Mouse (Mus musculus): ENCODE results near the gene Rb1. TPM values are rescaled to one million over a fixed set of nuclear protein-coding genes. Genes with fewer than 3 reads are reported as not detected.

Rb1 gene
- polyA plus RNA-seq, 1 experiment from 2014 or later: 18.0 TPM

DNA sequence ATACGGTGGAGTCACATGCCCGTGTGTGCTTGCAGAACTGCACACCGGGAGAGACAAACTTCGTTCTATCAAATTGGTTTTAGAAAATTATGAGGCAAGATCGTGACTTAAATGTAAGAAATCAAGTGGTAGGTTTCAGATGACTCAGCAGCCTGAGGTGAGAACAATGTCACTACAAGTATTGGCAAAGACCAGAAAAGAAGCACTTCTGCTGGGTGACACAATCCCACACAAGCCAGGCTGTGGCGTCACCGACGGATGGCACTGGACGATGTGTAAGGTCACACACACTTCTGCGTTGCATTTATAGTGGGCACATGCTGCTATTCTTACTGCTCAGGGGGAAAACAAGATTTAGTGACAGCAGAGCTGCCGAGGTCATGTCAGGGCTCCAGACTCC lies 38.2 kb upstream of the Rb1 start:
- Histone ChIP-seq H3K27me3 (no peaks in the 10 kb centered on the region), H3K36me3 (peaks cover 98% of the 10 kb centered on the region), H3K4me3 (no peak overlapping the region), H3K9ac (no peak overlapping the region), H3K4me2 (no peak overlapping the region), H3K4me1 (no peaks in the 10 kb centered on the region), H3K27ac (no peak overlapping the region), H3K9me3 (no peaks in the 10 kb centered on the region)
- ATAC-seq (ENCODE audit: insufficient number of reproducible peaks, low FRiP score, low TSS enrichment, low read depth): no peak
- 95% methylated on average over 11 of the region's 11 CpGs for WGBS

DNA sequence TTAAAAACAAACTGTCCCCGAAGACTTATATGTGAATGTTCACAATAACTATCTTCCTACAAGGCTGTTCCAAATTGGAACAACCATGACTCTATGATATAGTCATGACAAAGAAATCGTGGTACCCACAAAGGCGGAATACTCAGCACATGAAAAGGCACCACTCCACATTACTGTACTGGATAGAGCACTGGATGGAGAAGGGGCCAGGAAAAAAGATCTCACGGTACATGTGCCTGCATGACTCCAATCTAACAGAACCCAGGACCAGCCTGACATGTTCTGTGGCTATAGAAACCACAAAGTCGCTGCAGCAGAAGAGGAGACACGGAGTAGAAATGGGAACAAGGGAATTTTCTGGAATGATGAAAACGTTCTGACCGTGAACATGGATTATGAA lies 29.1 kb upstream of the Rb1 start:
- 89% methylated on average over 8 of the region's 8 CpGs for WGBS

DNA sequence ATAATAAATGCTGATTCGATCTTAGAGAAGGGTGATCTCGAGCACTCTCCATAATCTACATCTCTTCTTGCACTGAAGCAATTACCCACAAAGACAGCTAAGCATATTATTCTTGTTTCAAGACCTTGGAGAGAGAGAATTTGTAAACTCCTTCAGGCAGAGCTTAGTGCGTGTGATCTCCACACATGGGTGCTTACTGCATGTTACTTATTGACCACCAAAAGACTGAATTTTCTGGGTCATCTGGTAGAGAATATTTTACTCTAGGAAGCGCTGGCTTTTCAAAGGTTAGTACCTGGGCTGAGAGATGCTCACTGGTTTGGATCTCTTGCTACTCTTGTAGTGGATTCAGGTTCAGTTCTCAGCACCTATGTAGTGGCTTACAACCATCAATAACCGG lies 25.5 kb upstream of the Rb1 start:
- Histone ChIP-seq H3K9ac (no peak overlapping the region), H3K9me3 (no peaks in the 10 kb centered on the region), H3K4me2 (no peak overlapping the region), H3K27me3 (no peaks in the 10 kb centered on the region), H3K4me1 (no peaks in the 10 kb centered on the region), H3K4me3 (no peak overlapping the region), H3K36me3 (peaks cover 25% of the 10 kb centered on the region), H3K27ac (no peak overlapping the region)
- 91% methylated on average over 5 of the region's 5 CpGs for WGBS
- no peak for ATAC-seq (ENCODE audit: insufficient number of reproducible peaks, low FRiP score, low TSS enrichment, low read depth)

More for the DNA sequence above, 29.1 kb upstream of the Rb1 start:
- no peak overlapping the region for H3K4me3 ChIP-seq
- H3K36me3 ChIP-seq: peaks cover 55% of the 10 kb centered on the region
- no peaks in the 10 kb centered on the region for H3K4me1 ChIP-seq
- H3K27ac ChIP-seq: no peak overlapping the region
- ATAC-seq (ENCODE audit: insufficient number of reproducible peaks, low FRiP score, low TSS enrichment, low read depth): no peak
- no peak overlapping the region for H3K4me2 ChIP-seq
- no peak overlapping the region for H3K9ac ChIP-seq
- H3K27me3 ChIP-seq: no peaks in the 10 kb centered on the region
- H3K9me3 ChIP-seq: no peaks in the 10 kb centered on the region

DNA sequence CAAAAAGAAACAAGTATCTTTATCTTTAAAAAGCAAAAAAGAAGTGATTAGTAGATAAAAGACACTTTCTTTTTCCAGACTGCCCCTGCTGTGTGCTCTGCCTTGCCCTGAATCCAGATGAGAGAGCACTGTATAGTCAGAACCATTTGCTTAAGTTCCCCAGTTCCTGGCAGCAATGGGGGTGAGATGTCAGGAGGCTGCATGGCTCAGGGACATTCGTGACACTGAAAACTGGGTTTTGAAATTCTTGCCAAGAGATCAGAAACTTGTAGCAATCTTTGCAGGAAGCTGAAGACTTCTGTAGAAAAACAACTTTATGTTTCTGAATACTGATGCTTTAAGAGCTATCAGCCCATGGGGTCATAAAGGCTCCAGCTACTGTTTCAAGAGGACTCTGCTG lies 24.4 kb upstream of the Rb1 start:
- H3K9me3 ChIP-seq: no peaks in the 10 kb centered on the region
- 49% methylated on average over 1 of the region's 1 CpGs for WGBS
- H3K4me1 ChIP-seq: no peaks in the 10 kb centered on the region
- H3K4me2 ChIP-seq: no peak overlapping the region
- H3K9ac ChIP-seq: no peak overlapping the region
- H3K27ac ChIP-seq: no peak overlapping the region
- H3K4me3 ChIP-seq: no peak overlapping the region
- H3K36me3 ChIP-seq: peaks cover 16% of the 10 kb centered on the region; the same call in 1 of the 2 replicates
- no peaks in the 10 kb centered on the region for H3K27me3 ChIP-seq
- no peak for ATAC-seq (ENCODE audit: insufficient number of reproducible peaks, low FRiP score, low TSS enrichment, low read depth)

DNA sequence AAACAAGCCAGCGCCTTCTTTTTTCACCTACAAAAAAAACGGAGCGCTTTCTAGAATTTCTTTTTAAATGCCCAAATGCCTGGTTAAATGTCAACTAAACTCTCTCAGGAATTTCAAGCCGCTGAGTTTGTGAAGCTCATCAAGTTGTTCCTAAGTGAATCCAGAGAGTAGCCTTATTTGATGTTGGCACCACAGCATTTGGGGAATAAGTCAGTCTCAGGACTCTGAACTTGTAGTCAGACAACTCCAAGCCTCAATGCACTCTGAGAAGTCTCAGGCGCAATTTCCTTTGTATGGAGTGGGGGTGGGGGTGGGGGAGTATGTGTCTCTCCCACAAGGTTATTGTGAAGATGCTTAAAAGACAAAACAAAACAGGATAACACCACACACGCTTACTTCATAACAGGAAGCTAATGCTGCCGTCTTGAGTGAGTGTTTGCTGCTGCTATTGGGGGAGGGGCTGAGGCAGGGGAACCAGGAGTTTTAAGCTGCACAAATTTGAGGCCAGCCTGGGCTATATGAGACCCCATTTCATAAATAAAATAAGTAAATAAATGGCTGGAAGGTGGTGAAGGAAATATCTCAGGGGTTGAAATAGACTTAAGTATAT lies 23.5 kb upstream of the Rb1 start:
- Histone ChIP-seq H3K4me2 (no peak overlapping the region), H3K4me1 (no peaks in the 10 kb centered on the region), H3K9ac (no peak overlapping the region), H3K36me3 (peaks cover 10% of the 10 kb centered on the region; the same call in 1 of the 2 replicates), H3K4me3 (no peak overlapping the region), H3K27ac (no peak overlapping the region), H3K9me3 (no peaks in the 10 kb centered on the region), H3K27me3 (no peaks in the 10 kb centered on the region)
- no peak for ATAC-seq (ENCODE audit: insufficient number of reproducible peaks, low FRiP score, low TSS enrichment, low read depth)
- 58% methylated on average over 7 of the region's 7 CpGs for WGBS

- no peaks in the 10 kb centered on the region for H3K27me3 ChIP-seq
- ATAC-seq (ENCODE audit: insufficient number of reproducible peaks, low FRiP score, low TSS enrichment, low read depth): no peak
- peaks cover 6% of the 10 kb centered on the region; the same call in 1 of the 2 replicates for H3K36me3 ChIP-seq
- WGBS: 72% methylated on average over 9 of the region's 9 CpGs
- no peaks in the 10 kb centered on the region for H3K9me3 ChIP-seq
- H3K4me1 ChIP-seq: no peaks in the 10 kb centered on the region
- H3K4me2 ChIP-seq: no peak overlapping the region
- H3K27ac ChIP-seq: no peak overlapping the region
- H3K4me3 ChIP-seq: no peak overlapping the region
- H3K9ac ChIP-seq: no peak overlapping the region
These were observed 21.7 kb upstream of the Rb1 start for GRCm38 (mm10) chr14:73347302-73347701.

- 91% methylated on average over 4 of the region's 4 CpGs for WGBS
- H3K36me3 ChIP-seq: no peaks in the 10 kb centered on the region
- H3K4me1 ChIP-seq: no peaks in the 10 kb centered on the region
- ATAC-seq (ENCODE audit: insufficient number of reproducible peaks, low FRiP score, low TSS enrichment, low read depth): no peak
- H3K27ac ChIP-seq: no peak overlapping the region
- no peaks in the 10 kb centered on the region for H3K27me3 ChIP-seq
- no peak overlapping the region for H3K4me2 ChIP-seq
- no peaks in the 10 kb centered on the region for H3K9me3 ChIP-seq
- no peak overlapping the region for H3K9ac ChIP-seq
- no peak overlapping the region for H3K4me3 ChIP-seq
These were observed 20.0 kb upstream of the Rb1 start for GRCm38 (mm10) chr14:73345614-73346013.

DNA sequence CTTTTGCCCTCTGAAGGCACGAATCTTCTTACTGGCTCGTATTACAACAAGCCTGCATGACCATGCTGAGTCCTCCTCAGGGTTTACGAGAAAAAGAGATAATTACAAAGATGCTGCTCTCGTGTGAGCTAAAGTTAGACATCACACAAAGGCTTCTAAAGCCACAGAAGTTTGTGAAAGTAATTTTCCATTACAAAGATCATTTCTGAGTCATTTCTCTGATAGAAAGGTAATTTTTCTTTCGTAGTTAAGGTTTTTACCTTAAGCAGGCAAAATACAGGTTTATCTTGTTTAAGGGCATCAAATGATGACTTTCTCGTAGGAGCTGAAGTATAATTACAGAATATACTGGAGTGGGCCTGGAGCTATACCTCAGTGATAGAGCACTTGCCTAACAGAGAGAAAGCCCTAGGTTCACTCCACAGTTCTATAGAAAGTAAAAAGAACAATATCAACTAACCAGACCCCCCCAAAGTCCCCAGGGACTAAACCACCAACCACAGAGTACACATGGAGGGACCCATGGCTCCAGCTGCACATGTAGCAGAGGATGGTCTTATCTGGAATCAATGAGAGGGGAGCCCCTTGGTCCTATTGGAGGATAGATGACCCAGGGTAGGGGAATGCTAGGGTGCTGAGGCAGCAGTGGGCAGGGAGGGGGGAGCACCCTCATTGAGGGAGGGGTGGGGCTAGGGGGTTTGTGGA lies 14.6 kb upstream of the Rb1 start:
- Histone ChIP-seq H3K36me3 (no peaks in the 10 kb centered on the region), H3K4me3 (no peak overlapping the region), H3K27ac (no peak overlapping the region), H3K27me3 (no peaks in the 10 kb centered on the region), H3K9ac (no peak overlapping the region), H3K9me3 (no peaks in the 10 kb centered on the region), H3K4me2 (no peak overlapping the region), H3K4me1 (no peaks in the 10 kb centered on the region)
- no peak for ATAC-seq (ENCODE audit: insufficient number of reproducible peaks, low FRiP score, low TSS enrichment, low read depth)
- WGBS: 39% methylated on average over 6 of the region's 6 CpGs

DNA sequence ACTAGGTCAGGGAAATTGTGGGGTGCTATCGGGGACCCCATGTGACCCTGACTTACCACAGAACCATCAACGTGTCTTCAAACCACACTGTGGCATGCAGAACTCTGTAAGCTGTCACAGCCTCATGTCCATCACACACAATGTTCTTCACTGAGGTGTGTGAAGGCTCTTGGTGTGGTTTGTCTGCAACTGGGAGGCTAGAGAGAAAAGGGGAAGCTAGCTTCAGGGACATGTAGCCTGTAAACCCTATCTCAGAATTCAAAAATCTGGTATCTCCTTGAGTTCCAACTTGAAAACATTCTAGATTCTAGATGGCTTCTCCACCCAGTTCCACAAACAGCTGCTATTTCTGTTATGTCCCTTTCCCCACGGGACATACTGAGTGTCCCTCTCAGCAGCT lies 14.0 kb upstream of the Rb1 start:
- Histone ChIP-seq H3K9me3 (no peaks in the 10 kb centered on the region), H3K4me1 (no peaks in the 10 kb centered on the region), H3K4me2 (no peak overlapping the region), H3K27ac (no peak overlapping the region), H3K27me3 (no peaks in the 10 kb centered on the region), H3K4me3 (no peak overlapping the region), H3K9ac (no peak overlapping the region), H3K36me3 (no peaks in the 10 kb centered on the region)
- WGBS: 63% methylated on average over 3 of the region's 3 CpGs
- ATAC-seq (ENCODE audit: insufficient number of reproducible peaks, low FRiP score, low TSS enrichment, low read depth): no peak

- Histone ChIP-seq H3K9me3 (no peaks in the 10 kb centered on the region), H3K4me2 (no peak overlapping the region), H3K4me1 (no peaks in the 10 kb centered on the region), H3K27ac (no peak overlapping the region), H3K36me3 (no peaks in the 10 kb centered on the region), H3K4me3 (no peak overlapping the region), H3K9ac (no peak overlapping the region), H3K27me3 (no peaks in the 10 kb centered on the region)
- 65% methylated on average over 6 of the region's 6 CpGs for WGBS
- ATAC-seq (ENCODE audit: insufficient number of reproducible peaks, low FRiP score, low TSS enrichment, low read depth): no peak
These were observed 10.9 kb upstream of the Rb1 start for GRCm38 (mm10) chr14:73336316-73337080.

DNA sequence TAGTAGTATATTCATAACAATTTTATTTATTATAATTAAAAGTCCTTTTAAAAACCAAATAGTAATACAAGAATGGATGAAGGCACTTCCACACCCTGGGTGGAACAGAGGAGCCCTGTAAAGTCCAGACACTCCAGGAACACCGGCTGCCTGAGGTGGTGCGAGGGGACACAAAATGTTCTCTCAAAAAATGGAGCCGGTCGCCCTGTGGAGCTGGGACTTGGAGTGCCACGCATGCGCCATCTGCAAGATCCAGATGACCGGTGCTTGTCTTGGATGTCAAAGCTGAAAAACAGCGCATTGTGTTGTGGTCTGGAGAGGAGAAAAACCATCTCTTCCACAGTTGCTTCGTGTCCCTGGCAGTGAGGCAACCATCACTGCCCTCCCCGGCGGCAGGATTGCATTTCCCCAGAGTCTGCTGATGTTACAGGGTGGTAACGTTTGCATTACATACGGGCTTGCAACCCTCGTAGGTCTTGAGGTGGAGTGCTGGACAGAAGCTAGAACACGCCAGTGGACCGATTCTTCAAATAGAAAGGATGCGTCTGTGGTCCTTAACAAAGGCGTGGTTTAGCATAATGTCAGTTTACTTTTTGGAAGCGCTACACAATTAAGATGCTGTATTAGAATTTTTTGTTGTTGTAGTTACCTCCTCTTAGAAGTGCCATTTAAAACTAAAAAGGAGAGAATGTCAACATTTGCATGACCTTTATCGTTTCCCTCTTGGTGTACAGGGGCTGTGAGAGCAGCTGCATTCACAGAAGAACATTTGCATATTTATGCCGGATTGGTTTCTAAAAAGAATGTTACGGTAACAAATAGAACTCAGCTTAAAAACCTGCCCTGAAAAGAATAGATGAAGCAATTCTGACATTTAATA lies 9.5 kb upstream of the Rb1 start:
- no peaks in the 10 kb centered on the region for H3K4me1 ChIP-seq
- no peaks in the 10 kb centered on the region for H3K36me3 ChIP-seq
- no peak for ATAC-seq (ENCODE audit: insufficient number of reproducible peaks, low FRiP score, low TSS enrichment, low read depth)
- H3K4me2 ChIP-seq: no peak overlapping the region
- no peaks in the 10 kb centered on the region for H3K27me3 ChIP-seq
- no peaks in the 10 kb centered on the region for H3K9me3 ChIP-seq
- H3K27ac ChIP-seq: no peak overlapping the region
- H3K9ac ChIP-seq: no peak overlapping the region
- no peak overlapping the region for H3K4me3 ChIP-seq
- 82% methylated on average over 22 of the region's 22 CpGs for WGBS
